Mouse (Mus musculus) erythroid progenitor cell, adult 5-6 weeks (primary cell): ENCODE results near the gene Celf2. TPM values are rescaled to one million over a fixed set of nuclear protein-coding genes. Genes with fewer than 3 reads are reported as not detected.

Source experiments
- ATAC-seq: replicated peaks from 2 replicates; pipeline ENCODE4 v1.8.0; 2016; ENCODE audit warnings: moderate number of reproducible peaks, mild to moderate bottlenecking, moderate TSS enrichment, inconsistent platforms; ENCODE audit not compliant: poor library complexity, low FRiP score, severe bottlenecking
- total RNA-seq, 2 experiments: library from RNA; stranded (forward) in 1 of 2; stranded (reverse) in 1 of 2; fragments of 150-400 nt in 1 of 2; fragments of 186-747, 209-891 nt in 1 of 2; gene quantifications; 2 replicates each; pipeline versions ENCODE4 v1.2.3 to v1.2.4; 2015 to 2017; ENCODE audit warnings: low replicate concordance in 2 of 2

Gene Celf2
- total RNA-seq, 2 experiments from 2014 or later = 12.0 to 24.7 TPM

- ATAC-seq = no peak
Observed at GRCm38 (mm10) chr2:6721460-6722401, 787.6 kb downstream of the Celf2 start.

- ATAC-seq = peak; percentile 30
Observed at GRCm38 (mm10) chr2:6720753-6721459, 788.5 kb downstream of the Celf2 start.

GRCm38 (mm10) chr2:6718864-6719263, 790.5 kb downstream of the Celf2 start:
- no peak for ATAC-seq

- ATAC-seq = no peak
Observed at GRCm38 (mm10) chr2:6717953-6718352, 791.4 kb downstream of the Celf2 start.

GRCm38 (mm10) chr2:6715562-6715961, 793.8 kb downstream of the Celf2 start:
- ATAC-seq = no peak

- ATAC-seq = no peak
Observed at GRCm38 (mm10) chr2:6713529-6713928, 795.8 kb downstream of the Celf2 start.

GRCm38 (mm10) chr2:6710687-6711430, 798.5 kb downstream of the Celf2 start:
- no peak for ATAC-seq

- ATAC-seq = no peak
Observed at GRCm38 (mm10) chr2:6707959-6708519, 801.3 kb downstream of the Celf2 start.

- ATAC-seq = no peak
Observed at GRCm38 (mm10) chr2:6707276-6707675, 802.1 kb downstream of the Celf2 start.

- no peak for ATAC-seq
Observed at GRCm38 (mm10) chr2:6705929-6706739, 803.2 kb downstream of the Celf2 start.

- ATAC-seq = no peak
Observed at GRCm38 (mm10) chr2:6705475-6705874, 803.9 kb downstream of the Celf2 start.

- no peak for ATAC-seq
Observed at GRCm38 (mm10) chr2:6704804-6705203, 804.6 kb downstream of the Celf2 start.

- ATAC-seq = no peak
Observed at GRCm38 (mm10) chr2:6704342-6704741, 805.0 kb downstream of the Celf2 start.

- ATAC-seq = no peak
Observed at GRCm38 (mm10) chr2:6696326-6696725, 813.0 kb downstream of the Celf2 start.

- no peak for ATAC-seq
Observed at GRCm38 (mm10) chr2:6695353-6695951, 813.9 kb downstream of the Celf2 start.

GRCm38 (mm10) chr2:6689689-6690088, 819.7 kb downstream of the Celf2 start:
- no peak for ATAC-seq

- ATAC-seq = no peak
Observed at GRCm38 (mm10) chr2:6678231-6678630, 831.1 kb downstream of the Celf2 start.

GRCm38 (mm10) chr2:6677457-6677856, 831.9 kb downstream of the Celf2 start:
- ATAC-seq = no peak

- no peak for ATAC-seq
Observed at GRCm38 (mm10) chr2:6674401-6674800, 835.0 kb downstream of the Celf2 start.
